Mouse (Mus musculus): ENCODE measurements around the gene P4ha1.
A peak's percentile ranks its signal among the peaks of the same experiment; 100 is the strongest.
"Not testable (repeated sequence)": the region's sequence is repeated elsewhere in the genome, so short reads cannot be mapped to it uniquely, and the experiment has no call there.

P4ha1 gene

GRCm38 (mm10) chr10:59323100-59323487, at the start of gene P4ha1:
Gene P4ha1 (plus strand): TSS chr10:59323296.
- DNase-seq (ENCODE audit: low spot score) = peak; percentile 98

- DNase-seq (ENCODE audit: low spot score) = no peak
Measured at GRCm38 (mm10) chr10:59275745-59276144, 47.4 kb upstream of the P4ha1 start.

- no peak for DNase-seq (ENCODE audit: low spot score)
Measured at GRCm38 (mm10) chr10:59277116-59277515, 46.0 kb upstream of the P4ha1 start.

- no peak for DNase-seq (ENCODE audit: low spot score)
Measured at GRCm38 (mm10) chr10:59277729-59278475, 45.2 kb upstream of the P4ha1 start.

GRCm38 (mm10) chr10:59283164-59283563, 39.9 kb upstream of the P4ha1 start:
- no peak for DNase-seq (ENCODE audit: low spot score)

- no peak for DNase-seq (ENCODE audit: low spot score)
Measured at GRCm38 (mm10) chr10:59283749-59284148, 39.3 kb upstream of the P4ha1 start.

GRCm38 (mm10) chr10:59285530-59285929, 37.6 kb upstream of the P4ha1 start:
- no peak for DNase-seq (ENCODE audit: low spot score)

- no peak for DNase-seq (ENCODE audit: low spot score)
Measured at GRCm38 (mm10) chr10:59287251-59287650, 35.8 kb upstream of the P4ha1 start.

- DNase-seq (ENCODE audit: low spot score) = peak; percentile 43
Measured at GRCm38 (mm10) chr10:59287662-59288061, 35.4 kb upstream of the P4ha1 start.

- no peak for DNase-seq (ENCODE audit: low spot score)
Measured at GRCm38 (mm10) chr10:59289062-59289461, 34.0 kb upstream of the P4ha1 start.

- no peak for DNase-seq (ENCODE audit: low spot score)
Measured at GRCm38 (mm10) chr10:59291536-59291935, 31.6 kb upstream of the P4ha1 start.

GRCm38 (mm10) chr10:59292079-59292478, 31.0 kb upstream of the P4ha1 start:
- DNase-seq (ENCODE audit: low spot score) = no peak

- peak; percentile 62 for DNase-seq (ENCODE audit: low spot score)
Measured at GRCm38 (mm10) chr10:59292558-59292957, 30.5 kb upstream of the P4ha1 start.

GRCm38 (mm10) chr10:59295241-59295811, 27.8 kb upstream of the P4ha1 start:
- DNase-seq (ENCODE audit: low spot score) = peak; percentile 33

GRCm38 (mm10) chr10:59296261-59296660, 26.8 kb upstream of the P4ha1 start:
- DNase-seq (ENCODE audit: low spot score) = peak; percentile 53

- not testable (repeated sequence) for DNase-seq (ENCODE audit: low spot score)
Measured at GRCm38 (mm10) chr10:59302671-59303070, 20.4 kb upstream of the P4ha1 start.

- DNase-seq (ENCODE audit: low spot score) = no peak
Measured at GRCm38 (mm10) chr10:59308993-59309715, 13.9 kb upstream of the P4ha1 start.

GRCm38 (mm10) chr10:59310124-59310523, 13.0 kb upstream of the P4ha1 start:
- DNase-seq (ENCODE audit: low spot score) = no peak

- no peak for DNase-seq (ENCODE audit: low spot score)
Measured at GRCm38 (mm10) chr10:59310691-59311457, 12.2 kb upstream of the P4ha1 start.

GRCm38 (mm10) chr10:59311881-59312280, 11.2 kb upstream of the P4ha1 start:
- no peak for DNase-seq (ENCODE audit: low spot score)

- DNase-seq (ENCODE audit: low spot score) = no peak
Measured at GRCm38 (mm10) chr10:59321112-59321511, 2.0 kb upstream of the P4ha1 start.

GRCm38 (mm10) chr10:59322271-59322670, 825 bp upstream of the P4ha1 start:
- peak; percentile 4 for DNase-seq (ENCODE audit: low spot score)

Measured in yolk sac, embryonic 10.5 days (tissue).